Mouse (Mus musculus) ES-Bruce4 (cell line): Measurements from ENCODE around the gene Grwd1.

Experiments
- CTCF ChIP-seq: IDR thresholded peaks from one replicate; pipeline ENCODE4 v1.8.1; 2011; ENCODE audit warnings: low read depth, low read length
- EP300 ChIP-seq: IDR thresholded peaks from 2 replicates; pipeline ENCODE4 v1.6.1; 2011; ENCODE audit warnings: low read depth, low read length; ENCODE audit not compliant: insufficient read depth
- POLR2A ChIP-seq: IDR thresholded peaks from one replicate; pipeline ENCODE4 v1.8.1; 2011; ENCODE audit warnings: low read length; ENCODE audit not compliant: insufficient read depth

- TF ChIP-seq CTCF, result no peak
- TF ChIP-seq EP300, result no peak
- TF ChIP-seq POLR2A, result no peak
Observed at GRCm38 (mm10) chr7:45850661-45851060, 19.9 kb upstream of the Grwd1 start.
